Mouse (Mus musculus): ENCODE data around the gene Cyth3. TPM values are rescaled to one million over a fixed set of nuclear protein-coding genes. Genes with fewer than 3 reads are reported as not detected.

Cyth3 gene
- polyA plus RNA-seq, 1 experiment from 2014 or later = 61.5 TPM

GRCm38 (mm10) chr5:143701074-143701473 is 78.8 kb downstream of the Cyth3 start:
- ATAC-seq (ENCODE audit: low read depth) = no peak
- Histone ChIP-seq H3K4me2 (ENCODE audit: low read depth, low read length) (no peak overlapping the region), H3K4me1 (replicated peaks; ENCODE audit: control insufficient read depth, insufficient read depth, low read length) (no peaks in the 10 kb centered on the region), H3K9ac (ENCODE audit: low read length) (no peak overlapping the region), H3K27ac (ENCODE audit: low read length) (no peak overlapping the region), H3K4me3 (ENCODE audit: low read length) (no peak overlapping the region), H3K9me3 (ENCODE audit: control insufficient read depth, low read length) (no peaks in the 10 kb centered on the region), H3K36me3 (ENCODE audit: control insufficient read depth, insufficient read depth, low read length) (peaks cover 28% of the 10 kb centered on the region), H3K27me3 (ENCODE audit: control insufficient read depth, insufficient read depth, low read depth, low read length) (no peaks in the 10 kb centered on the region)
- 89% methylated on average over 10 of the region's 10 CpGs for WGBS

DNA sequence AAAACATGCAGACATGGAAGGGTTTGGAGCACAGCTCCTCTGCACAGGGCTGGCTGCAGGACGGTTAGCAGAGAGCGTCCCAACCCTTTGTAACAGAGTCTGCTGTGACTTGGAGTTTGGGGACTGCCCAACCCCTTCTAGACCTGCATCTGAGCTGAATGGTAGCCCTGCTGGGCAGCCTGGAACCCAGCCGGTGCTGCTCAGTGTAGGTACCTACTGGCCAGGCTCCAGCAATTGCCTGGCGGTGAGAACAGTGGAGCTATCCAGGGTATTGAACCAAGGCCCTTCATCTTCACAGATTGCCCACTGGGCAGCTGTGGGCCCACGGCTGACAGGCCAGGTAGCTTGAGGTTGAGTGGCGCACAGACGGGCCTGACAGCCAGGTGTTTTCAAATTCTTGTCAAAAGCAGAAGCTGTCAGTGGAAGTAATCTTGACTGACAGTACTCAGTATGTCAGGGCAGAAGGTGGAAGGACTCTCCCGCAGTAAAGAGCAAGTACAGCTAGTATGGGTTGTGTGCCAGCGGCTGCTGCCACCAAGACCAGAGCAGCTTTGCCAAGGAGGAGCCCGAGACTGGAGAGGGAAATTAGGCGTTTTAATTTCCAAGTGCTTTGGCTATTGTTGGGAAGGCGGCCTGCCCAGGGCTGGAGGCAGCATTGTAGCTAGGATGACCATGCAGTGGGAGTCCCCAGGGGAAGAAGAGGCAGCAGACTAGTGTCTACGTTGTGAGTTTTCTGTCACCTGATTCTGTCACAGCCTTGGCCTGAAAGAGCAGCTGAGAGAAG is 82.8 kb downstream of the Cyth3 start:
- H3K27ac ChIP-seq (ENCODE audit: low read length) = no peak overlapping the region
- no peak overlapping the region for H3K4me3 ChIP-seq (ENCODE audit: low read length)
- no peaks in the 10 kb centered on the region for H3K27me3 ChIP-seq (ENCODE audit: control insufficient read depth, insufficient read depth, low read depth, low read length)
- no peak overlapping the region for H3K4me2 ChIP-seq (ENCODE audit: low read depth, low read length)
- H3K9ac ChIP-seq (ENCODE audit: low read length) = no peak overlapping the region
- no peaks in the 10 kb centered on the region for H3K4me1 ChIP-seq (replicated peaks; ENCODE audit: control insufficient read depth, insufficient read depth, low read length)
- no peaks in the 10 kb centered on the region for H3K9me3 ChIP-seq (ENCODE audit: control insufficient read depth, low read length)
- no peak for ATAC-seq (ENCODE audit: low read depth)
- 78% methylated on average over 13 of the region's 13 CpGs for WGBS
- peaks cover 30% of the 10 kb centered on the region for H3K36me3 ChIP-seq (ENCODE audit: control insufficient read depth, insufficient read depth, low read length)

DNA sequence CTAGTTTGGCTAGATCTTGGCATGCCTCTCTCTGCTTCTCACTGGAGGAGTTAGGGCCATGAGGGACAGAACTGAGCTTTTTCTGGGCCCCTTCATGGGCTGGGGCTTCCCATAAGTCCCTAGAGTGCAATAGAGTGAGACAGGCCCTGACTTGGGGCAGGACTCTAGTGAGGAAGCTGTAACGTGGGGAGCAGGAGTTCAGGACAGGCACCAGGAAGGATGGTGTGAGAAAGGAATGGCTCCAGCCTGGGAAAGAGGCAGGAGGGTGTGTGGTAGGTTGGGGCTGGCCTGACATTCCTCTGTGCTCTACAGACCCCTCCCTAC is 83.4 kb downstream of the Cyth3 start:
- Histone ChIP-seq H3K9ac (ENCODE audit: low read length) (no peak overlapping the region), H3K27me3 (ENCODE audit: control insufficient read depth, insufficient read depth, low read depth, low read length) (no peaks in the 10 kb centered on the region), H3K4me2 (ENCODE audit: low read depth, low read length) (no peak overlapping the region), H3K4me3 (ENCODE audit: low read length) (no peak overlapping the region), H3K36me3 (ENCODE audit: control insufficient read depth, insufficient read depth, low read length) (peaks cover 28% of the 10 kb centered on the region), H3K27ac (ENCODE audit: low read length) (no peak overlapping the region), H3K4me1 (replicated peaks; ENCODE audit: control insufficient read depth, insufficient read depth, low read length) (no peaks in the 10 kb centered on the region), H3K9me3 (ENCODE audit: control insufficient read depth, low read length) (no peaks in the 10 kb centered on the region)
- ATAC-seq (ENCODE audit: low read depth) = no peak
- 56% methylated on average over 1 of the region's 1 CpGs for WGBS

DNA sequence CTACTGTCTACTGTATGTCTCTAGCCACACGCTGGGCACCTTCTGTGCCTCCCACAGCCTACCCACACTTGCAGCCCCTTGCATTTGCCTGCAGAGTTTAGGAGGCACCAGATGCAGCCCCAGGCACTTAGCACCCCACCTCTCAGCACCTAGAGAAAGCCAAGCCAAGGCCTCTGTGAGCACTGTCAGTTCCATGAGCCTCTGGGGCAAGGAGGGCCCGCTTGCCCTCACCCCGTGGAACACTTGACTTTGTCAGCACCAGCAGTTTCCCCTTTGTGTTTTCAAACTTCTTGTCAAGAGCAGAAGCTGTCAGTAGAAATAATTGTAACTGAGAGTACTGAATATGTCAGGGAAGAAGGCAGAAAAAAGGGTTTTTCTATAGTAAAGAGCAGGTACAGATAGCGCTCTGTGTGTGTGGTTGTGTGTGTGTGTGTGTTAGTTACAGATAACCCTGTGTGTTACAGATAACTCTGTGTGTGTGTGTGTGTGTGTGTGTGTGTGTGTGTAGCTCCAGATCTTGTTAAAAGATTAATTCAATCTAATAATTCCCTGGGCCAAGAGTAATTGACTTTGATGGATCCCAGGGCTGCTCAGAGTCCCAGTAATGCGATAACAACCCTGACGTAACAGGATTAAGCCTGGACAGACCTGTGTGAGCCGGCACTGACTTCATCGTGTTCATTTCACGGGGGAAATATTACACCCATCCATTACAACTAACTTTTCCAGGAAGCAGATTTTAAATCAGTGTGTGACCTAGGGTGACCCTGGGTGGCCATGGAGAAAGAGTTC is 84.0 kb downstream of the Cyth3 start:
- H3K4me2 ChIP-seq (ENCODE audit: low read depth, low read length) = no peak overlapping the region
- no peak for ATAC-seq (ENCODE audit: low read depth)
- H3K4me1 ChIP-seq (replicated peaks; ENCODE audit: control insufficient read depth, insufficient read depth, low read length) = no peaks in the 10 kb centered on the region
- H3K9me3 ChIP-seq (ENCODE audit: control insufficient read depth, low read length) = no peaks in the 10 kb centered on the region
- H3K4me3 ChIP-seq (ENCODE audit: low read length) = no peak overlapping the region
- no peaks in the 10 kb centered on the region for H3K27me3 ChIP-seq (ENCODE audit: control insufficient read depth, insufficient read depth, low read depth, low read length)
- H3K36me3 ChIP-seq (ENCODE audit: control insufficient read depth, insufficient read depth, low read length) = peaks cover 26% of the 10 kb centered on the region
- WGBS = 75% methylated on average over 9 of the region's 9 CpGs
- no peak overlapping the region for H3K9ac ChIP-seq (ENCODE audit: low read length)
- no peak overlapping the region for H3K27ac ChIP-seq (ENCODE audit: low read length)

DNA sequence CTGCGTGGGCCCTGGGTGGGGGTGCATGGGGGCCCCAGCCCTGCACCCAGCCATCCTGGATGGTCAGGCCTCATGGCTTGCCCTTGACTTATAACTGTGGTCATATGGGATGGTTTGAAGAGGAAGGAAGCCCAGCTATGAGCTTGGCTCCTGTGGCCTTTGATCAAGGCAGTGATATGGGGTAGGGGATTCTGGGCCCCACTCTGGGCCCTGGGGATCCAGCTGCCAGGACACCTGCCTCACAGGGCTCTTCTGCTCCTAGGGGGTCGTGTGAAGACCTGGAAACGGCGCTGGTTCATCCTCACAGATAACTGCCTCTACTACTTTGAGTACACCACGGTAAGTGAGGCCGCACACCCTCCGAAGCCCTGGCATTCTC is 84.6 kb downstream of the Cyth3 start:
- Histone ChIP-seq H3K4me2 (ENCODE audit: low read depth, low read length) (no peak overlapping the region), H3K4me1 (replicated peaks; ENCODE audit: control insufficient read depth, insufficient read depth, low read length) (no peaks in the 10 kb centered on the region), H3K27ac (ENCODE audit: low read length) (no peak overlapping the region), H3K9me3 (ENCODE audit: control insufficient read depth, low read length) (no peaks in the 10 kb centered on the region), H3K36me3 (ENCODE audit: control insufficient read depth, insufficient read depth, low read length) (peaks cover 23% of the 10 kb centered on the region), H3K27me3 (ENCODE audit: control insufficient read depth, insufficient read depth, low read depth, low read length) (no peaks in the 10 kb centered on the region), H3K9ac (ENCODE audit: low read length) (no peak overlapping the region), H3K4me3 (ENCODE audit: low read length) (no peak overlapping the region)
- WGBS = 80% methylated on average over 7 of the region's 7 CpGs
- ATAC-seq (ENCODE audit: low read depth) = no peak

DNA sequence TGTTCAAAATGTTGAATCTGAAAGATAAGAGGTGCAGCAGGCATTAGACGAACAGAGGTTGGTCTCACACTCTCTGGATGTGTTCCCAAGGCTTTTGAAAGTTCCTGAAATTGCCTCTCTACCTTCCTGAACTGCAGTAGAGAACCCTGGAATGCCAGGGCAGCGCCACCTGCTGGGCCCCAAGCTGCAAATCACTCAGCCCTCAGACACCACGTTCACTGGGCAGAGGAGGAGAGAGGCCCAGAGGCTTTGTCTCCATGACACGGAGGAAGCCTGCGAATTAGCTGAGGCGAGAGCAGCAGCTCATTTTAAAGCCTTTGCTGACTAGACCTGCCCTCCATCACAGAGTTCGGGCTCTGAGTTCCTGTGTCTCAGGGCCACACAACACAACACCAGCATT is 89.1 kb downstream of the Cyth3 start:
- ATAC-seq (ENCODE audit: low read depth) = peak; percentile 84
- H3K36me3 ChIP-seq (ENCODE audit: control insufficient read depth, insufficient read depth, low read length) = peaks cover 38% of the 10 kb centered on the region
- 21% methylated on average over 6 of the region's 7 CpGs for WGBS
- H3K9ac ChIP-seq (ENCODE audit: low read length) = no peak overlapping the region
- H3K27me3 ChIP-seq (ENCODE audit: control insufficient read depth, insufficient read depth, low read depth, low read length) = no peaks in the 10 kb centered on the region
- H3K4me2 ChIP-seq (ENCODE audit: low read depth, low read length) = no peak overlapping the region
- no peaks in the 10 kb centered on the region for H3K9me3 ChIP-seq (ENCODE audit: control insufficient read depth, low read length)
- no peak overlapping the region for H3K4me3 ChIP-seq (ENCODE audit: low read length)
- no peaks in the 10 kb centered on the region for H3K4me1 ChIP-seq (replicated peaks; ENCODE audit: control insufficient read depth, insufficient read depth, low read length)
- no peak overlapping the region for H3K27ac ChIP-seq (ENCODE audit: low read length)

DNA sequence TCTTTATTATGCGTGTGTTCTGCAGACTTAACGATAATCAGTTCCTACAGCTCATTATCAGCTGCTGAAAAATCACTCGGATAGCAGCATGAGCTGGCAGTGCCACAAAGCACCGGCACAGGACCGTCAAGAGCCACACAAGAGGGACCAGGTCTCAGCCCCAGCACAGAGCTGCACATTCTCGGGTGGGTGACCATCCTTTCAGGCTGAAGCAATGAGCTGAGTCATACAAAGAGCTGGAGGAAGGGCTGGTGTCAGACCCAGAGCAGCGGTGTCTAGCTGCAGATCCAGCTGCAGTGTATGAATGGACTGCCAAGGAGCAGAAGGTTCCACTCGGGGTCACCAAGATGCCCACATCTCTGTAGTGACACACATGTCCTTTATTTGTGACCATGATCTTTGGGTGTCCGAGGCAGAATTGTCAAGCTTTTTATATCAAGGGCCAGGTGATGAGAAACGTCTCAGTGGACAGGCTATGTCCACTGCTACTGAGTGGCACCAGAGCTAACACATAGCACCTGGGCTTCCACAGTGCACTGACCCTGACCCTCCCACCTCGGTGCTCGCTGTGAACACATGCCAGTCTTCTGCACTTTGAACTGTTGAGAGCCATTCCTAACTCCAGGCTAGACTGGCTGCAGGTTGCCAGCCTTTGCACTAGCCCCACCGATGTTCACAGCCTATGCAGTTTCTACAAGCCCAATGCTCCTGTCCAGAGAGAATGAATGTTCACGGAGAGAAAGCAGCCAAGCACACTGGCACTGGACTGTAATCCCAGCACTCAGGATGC is 90.0 kb downstream of the Cyth3 start:
- Histone ChIP-seq H3K4me1 (replicated peaks; ENCODE audit: control insufficient read depth, insufficient read depth, low read length) (no peaks in the 10 kb centered on the region), H3K4me2 (ENCODE audit: low read depth, low read length) (no peak overlapping the region), H3K9me3 (ENCODE audit: control insufficient read depth, low read length) (no peaks in the 10 kb centered on the region), H3K27me3 (ENCODE audit: control insufficient read depth, insufficient read depth, low read depth, low read length) (no peaks in the 10 kb centered on the region), H3K9ac (ENCODE audit: low read length) (no peak overlapping the region), H3K27ac (ENCODE audit: low read length) (no peak overlapping the region), H3K4me3 (ENCODE audit: low read length) (no peak overlapping the region), H3K36me3 (ENCODE audit: control insufficient read depth, insufficient read depth, low read length) (peaks cover 45% of the 10 kb centered on the region)
- ATAC-seq (ENCODE audit: low read depth) = no peak
- WGBS = 86% methylated on average over 14 of the region's 14 CpGs

- Histone ChIP-seq H3K4me2 (ENCODE audit: low read depth, low read length) (no peak overlapping the region), H3K36me3 (ENCODE audit: control insufficient read depth, insufficient read depth, low read length) (peaks cover 65% of the 10 kb centered on the region), H3K27ac (ENCODE audit: low read length) (no peak overlapping the region), H3K27me3 (ENCODE audit: control insufficient read depth, insufficient read depth, low read depth, low read length) (no peaks in the 10 kb centered on the region), H3K4me1 (replicated peaks; ENCODE audit: control insufficient read depth, insufficient read depth, low read length) (no peaks in the 10 kb centered on the region), H3K9ac (ENCODE audit: low read length) (no peak overlapping the region), H3K4me3 (ENCODE audit: low read length) (no peak overlapping the region), H3K9me3 (ENCODE audit: control insufficient read depth, low read length) (no peaks in the 10 kb centered on the region)
- WGBS = 92% methylated on average over 7 of the region's 7 CpGs
- ATAC-seq (ENCODE audit: low read depth) = no peak
Observed at GRCm38 (mm10) chr5:143721962-143722361, 99.7 kb downstream of the Cyth3 start.

- H3K27me3 ChIP-seq (ENCODE audit: control insufficient read depth, insufficient read depth, low read depth, low read length) = no peaks in the 10 kb centered on the region
- WGBS = 10% methylated on average over 6 of the region's 6 CpGs
- peak overlapping the region; percentile 85 for H3K27ac ChIP-seq (ENCODE audit: low read length)
- H3K4me1 ChIP-seq (replicated peaks; ENCODE audit: control insufficient read depth, insufficient read depth, low read length) = peaks cover 10% of the 10 kb centered on the region
- peaks cover 11% of the 10 kb centered on the region for H3K36me3 ChIP-seq (ENCODE audit: control insufficient read depth, insufficient read depth, low read length)
- H3K9me3 ChIP-seq (ENCODE audit: control insufficient read depth, low read length) = no peaks in the 10 kb centered on the region
- H3K9ac ChIP-seq (ENCODE audit: low read length) = peak overlapping the region; percentile 93
- H3K4me3 ChIP-seq (ENCODE audit: low read length) = peak overlapping the region; percentile 93
- no peak for ATAC-seq (ENCODE audit: low read depth)
- H3K4me2 ChIP-seq (ENCODE audit: low read depth, low read length) = peak overlapping the region; percentile 91
Observed at GRCm38 (mm10) chr5:143730915-143731314, 108.7 kb downstream of the Cyth3 start.
